Mouse (Mus musculus) frontal cortex, postnatal 36 days (tissue): ENCODE results near the gene Kdm1b.

ENCODE experiments used
- DNase-seq, 2 experiments: peaks; one replicate each; pipeline ENCODE4 v3.0.0; 2022; ENCODE audit warnings: low spot score in 2 of 2

The Kdm1b gene

DNA sequence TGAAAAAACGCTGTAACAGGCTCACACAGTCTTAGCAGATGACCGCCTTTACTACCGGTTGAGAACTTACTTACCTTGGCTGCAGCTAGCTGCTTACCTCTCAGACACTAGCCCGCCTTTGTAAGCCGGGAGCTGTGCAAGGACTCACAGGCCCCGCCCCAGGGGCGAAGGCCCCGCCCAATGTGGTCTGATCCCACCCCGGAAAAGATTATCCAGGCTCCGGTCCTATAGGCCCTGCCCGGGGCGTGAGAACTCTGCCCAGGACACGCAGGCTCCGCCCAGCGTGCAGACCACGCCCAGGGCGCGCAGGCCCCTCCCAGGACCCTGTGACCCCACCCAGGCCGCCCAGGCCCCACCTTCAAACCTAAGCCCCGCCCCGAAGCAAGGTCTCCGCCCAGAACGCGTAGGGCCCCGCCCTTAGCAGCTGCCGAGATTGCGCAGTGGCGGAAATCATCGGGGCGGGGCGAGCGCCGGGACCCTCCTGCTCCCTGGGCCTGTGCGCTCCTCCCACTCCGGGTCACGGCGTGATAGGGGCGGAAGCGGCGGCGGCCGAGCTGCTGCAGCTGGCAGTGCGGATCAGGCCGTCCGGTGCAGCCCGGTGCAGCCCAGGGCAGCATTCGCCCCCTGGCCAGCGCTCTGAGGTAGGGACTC, at the start of gene Kdm1b:
Gene Kdm1b (plus strand): TSS at position 470 of the 651 bp plus-strand sequence.
- peak; percentile 98 for DNase-seq

DNA sequence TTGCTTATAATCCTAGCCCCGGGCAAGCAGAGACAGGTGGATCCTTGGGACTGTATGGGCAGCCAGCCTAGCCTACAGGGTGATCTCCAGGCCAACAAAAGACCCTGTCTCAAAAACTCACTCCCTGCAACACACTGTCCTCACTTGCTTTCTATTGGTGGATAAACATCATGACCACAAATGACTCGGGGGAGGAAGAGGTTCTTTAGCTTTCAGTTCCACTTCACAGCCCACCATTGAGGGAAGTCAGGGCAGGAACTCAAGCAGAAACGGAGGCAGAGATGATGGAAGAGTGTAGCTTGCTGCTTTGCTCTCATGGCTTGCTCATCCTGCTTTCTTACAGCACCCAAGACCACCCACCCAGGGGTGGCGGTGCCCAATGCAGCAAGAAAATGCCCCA, 45.9 kb upstream of the Kdm1b start:
- no peak for DNase-seq

DNA sequence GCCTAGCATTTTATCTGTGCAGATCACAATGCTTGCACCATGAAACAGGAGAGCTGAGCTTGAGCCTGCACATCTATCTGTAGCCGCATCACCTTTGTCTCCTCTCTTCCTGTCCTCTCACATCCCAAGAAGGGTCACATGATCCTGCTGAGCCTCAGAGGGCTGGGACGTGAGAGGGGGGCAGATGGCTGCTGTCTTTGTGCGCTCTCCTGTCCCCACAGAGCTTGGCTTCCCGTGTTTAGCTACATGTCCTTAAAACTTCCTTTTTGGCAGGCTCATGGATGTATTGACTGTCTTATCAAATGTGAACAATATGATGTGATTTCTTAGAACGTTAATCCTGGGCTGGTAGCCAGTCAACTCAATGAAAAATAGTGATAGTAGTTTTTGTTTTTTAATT, 43.8 kb upstream of the Kdm1b start:
- DNase-seq: no peak

DNA sequence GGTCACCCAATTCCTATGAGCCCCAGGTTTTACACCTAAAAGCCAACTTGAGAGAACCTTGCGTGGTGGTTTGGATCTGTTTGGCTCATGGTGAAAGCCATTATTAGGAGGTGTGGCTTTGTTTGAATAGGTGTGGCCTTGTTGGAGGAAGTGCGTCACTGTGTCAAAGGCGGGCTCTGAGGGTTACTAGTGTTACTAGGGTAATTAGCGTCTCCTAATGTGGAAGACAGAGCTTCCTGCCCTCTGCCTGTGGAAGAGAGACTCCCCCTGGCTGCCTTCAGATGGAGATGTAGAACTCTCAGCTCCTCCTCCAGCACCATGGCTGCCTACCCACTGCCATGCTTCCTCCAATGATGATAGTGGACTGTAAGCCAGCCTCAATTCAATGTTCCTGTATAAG, 41.7 kb upstream of the Kdm1b start:
- no peak for DNase-seq

DNA sequence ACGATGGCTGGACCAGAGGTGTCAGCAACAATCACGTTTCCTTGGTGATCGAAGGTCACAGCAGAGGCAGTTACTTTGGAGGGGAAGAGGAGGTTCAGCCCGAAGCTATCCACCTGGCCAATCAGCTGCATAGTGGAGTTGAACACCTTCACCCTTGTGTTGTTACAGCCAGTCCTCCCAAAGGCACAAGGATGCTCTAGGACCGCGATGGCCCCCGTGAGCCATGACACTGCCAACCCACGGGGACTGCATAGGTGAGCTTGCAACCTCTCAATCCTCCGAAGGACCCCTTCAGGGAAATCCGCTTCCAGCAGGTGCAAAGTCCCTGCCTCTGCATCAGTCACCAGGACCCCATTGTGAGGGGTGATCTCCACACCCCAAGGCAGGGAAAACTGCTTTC, 29.6 kb upstream of the Kdm1b start:
- DNase-seq: no peak

DNA sequence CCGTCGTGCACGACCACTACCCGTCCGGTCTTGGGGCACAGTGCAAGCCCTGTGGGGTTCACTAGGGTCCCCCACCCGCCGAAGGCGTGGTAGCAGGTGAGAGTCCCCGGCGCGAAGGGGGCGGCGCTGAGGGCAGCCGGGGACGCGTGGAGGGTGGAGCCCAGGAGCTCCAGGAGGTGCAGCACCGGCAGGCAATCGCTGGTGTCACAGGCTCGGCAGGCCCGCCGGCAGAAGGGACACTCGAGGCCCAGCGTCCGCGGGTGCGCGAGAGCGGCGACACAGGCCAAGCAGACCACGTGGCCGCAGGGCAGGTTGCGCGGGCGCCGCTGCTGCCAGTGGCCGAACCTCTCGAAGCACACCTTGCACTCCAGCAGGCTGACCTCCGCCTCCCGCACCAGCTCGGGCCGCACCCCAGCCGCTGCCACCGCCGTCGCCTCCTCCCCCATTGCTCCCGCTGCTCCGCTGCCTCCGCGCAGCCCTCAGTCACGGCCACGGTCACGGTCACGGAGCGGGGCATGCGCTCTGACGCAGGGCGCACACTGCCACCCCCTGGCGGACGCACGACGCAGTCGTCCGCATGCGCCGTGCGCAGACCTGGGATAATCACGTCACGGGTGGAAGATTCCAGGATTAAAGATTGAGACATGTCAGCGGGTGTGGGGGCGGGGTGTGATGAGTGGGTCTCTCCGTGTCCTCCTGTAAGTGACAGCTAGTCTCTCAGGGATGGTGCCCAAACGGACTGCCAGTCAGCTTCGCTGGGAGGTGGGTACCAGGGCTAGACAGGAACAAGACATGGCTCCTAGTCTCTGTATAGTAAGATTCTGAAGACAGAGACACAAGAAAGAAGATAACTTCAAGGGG, 28.7 kb upstream of the Kdm1b start, which contains the start of gene Nhlrc1:
Gene Nhlrc1 (minus strand): TSS at position 517 of the 861 bp plus-strand sequence.
- DNase-seq: peak; percentile 78 to 86

DNA sequence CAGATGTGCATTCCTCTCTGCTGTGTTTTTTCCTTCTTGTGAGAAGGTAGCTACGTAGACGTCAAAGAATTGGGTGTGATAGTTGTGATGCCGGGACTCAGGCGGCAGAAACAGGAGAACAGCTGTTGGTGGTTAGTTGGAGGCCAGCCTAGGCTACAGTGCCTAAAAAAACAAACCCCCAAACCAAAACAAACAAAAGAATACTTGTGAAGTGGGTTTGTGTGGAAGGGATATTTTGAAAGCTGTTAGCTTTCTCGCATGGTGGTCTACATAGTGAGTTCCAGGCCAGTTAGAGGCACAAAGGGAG, 28.2 kb upstream of the Kdm1b start:
- DNase-seq: no peak

DNA sequence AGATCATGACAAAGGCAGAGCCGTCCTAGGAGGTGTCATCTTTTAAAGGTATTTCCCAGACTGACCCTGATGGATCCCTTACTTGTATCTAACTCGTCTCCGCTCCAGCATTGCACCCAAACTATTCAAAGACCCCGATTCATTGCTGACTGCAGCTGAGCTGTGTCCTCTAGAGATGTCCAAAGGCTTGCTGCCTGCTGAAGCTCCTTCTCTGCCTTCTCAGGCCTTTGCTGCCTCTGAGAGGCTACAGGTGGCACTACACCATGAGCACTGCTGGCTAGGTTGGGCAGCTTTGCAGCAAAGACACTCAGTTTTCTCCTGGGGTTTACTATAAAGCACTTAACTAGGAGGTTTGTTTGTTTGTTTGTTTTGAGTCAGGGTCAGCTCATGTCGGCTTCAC, 26.0 kb upstream of the Kdm1b start:
- peak; percentile 43 to 68 for DNase-seq

DNA sequence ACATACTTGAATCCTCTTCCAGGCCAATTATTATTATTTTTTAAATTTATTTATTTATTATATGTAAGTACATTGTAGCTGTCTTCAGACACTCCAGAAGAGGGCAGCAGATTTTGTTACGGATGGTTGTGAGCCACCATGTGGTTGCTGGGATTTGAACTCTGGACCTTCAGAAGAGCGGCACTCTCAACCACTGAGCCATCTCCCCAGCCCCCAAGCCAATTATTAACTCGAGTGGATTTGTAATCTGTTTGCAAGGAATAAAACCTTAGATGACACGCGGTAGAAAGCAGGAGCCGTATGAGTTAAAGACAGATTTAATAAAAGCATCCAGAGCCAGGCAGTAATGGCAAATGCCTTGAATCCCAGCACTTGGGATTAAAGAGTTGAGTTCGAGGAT, 23.5 kb upstream of the Kdm1b start:
- DNase-seq: no peak

DNA sequence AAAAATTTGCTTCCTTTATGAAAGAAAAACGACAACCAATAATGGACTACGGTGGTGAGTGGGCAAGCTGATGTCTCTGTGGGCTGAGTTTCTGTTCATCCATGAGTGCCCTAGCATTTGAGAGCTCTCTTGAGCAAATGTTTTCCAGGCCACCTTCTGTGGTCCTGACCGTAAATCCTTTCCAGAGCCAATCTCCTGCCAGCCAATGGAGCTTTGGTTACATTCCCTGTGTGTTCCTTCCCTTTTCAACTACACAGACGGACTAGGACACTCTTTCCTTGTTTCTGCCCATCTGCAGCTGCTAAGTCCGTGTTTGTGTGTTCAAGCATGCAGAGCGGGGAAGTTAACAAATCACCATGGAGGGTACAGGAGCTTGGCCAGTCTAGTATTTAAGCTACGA, 22.5 kb upstream of the Kdm1b start:
- DNase-seq: no peak

DNA sequence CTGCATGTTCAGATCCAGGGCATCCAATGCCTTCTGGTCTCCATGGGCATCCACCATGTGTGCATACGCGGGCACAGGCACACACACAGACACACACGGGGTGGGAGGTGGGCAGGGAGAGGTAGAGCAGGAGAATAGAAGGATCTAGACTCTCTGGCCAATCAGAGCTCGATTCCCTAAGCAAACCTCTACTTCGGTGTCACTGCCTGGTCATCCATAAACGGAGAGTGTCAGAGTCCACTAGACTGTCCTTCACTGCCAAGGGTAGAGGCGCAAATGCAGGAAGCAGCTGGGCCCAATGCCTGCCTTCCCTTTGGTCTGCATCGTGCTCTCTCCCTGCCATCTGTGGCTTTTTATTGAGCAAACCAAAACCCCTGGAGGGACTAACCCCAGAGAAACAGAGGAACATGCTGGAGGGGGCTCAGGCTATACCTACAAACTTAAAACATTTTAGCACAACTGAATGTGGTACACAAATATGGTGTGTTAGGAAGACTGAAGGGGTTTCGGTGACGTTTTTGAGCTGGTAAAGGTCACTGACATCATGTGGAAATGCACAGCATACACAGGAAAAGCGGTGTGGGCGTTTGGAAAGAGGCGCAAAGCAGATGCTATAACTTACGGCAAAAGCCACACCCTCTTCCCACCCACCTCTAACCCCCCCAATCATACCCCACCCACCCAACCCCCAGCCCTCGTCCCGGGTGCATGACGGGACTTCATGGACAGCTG, 12.8 kb upstream of the Kdm1b start:
- no peak for DNase-seq

DNA sequence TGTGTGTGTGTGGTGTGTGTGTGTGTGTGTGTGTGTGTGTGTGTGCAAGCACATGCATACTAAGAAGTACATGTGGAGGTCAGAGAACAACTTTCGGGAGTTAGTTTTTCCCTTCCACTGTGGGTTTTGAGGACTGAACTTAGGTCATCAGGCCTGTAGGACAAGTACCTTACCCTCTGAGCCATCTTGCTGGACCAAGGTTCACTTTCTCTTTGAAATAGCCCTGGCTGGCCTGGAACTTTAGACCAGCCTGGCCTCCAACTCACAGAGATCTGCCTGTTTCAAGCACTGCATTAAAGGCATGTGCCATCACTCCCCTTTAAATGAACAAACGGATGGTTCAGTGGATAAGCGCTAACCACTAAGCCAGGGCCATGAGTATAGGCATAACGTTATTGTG, 9.7 kb upstream of the Kdm1b start:
- no peak for DNase-seq

DNA sequence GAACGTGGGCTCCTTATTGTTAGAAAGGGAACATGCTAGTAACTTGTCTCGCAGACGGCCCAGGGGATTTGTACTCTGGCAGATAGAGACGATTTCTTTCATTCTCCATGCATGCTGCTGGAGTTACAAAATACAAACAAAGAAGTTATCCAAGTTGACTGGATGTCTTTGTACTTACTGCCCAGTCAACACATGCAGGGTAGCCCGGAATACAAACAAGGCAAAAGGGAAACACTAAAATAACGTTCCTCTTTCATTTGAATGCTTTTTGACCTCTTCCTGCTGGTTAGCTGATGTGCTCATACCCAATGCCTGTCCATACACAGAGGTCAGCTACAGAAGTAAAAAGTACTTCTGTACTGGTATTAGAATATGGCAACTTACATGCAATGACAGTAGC, 5.4 kb upstream of the Kdm1b start:
- no peak for DNase-seq

DNA sequence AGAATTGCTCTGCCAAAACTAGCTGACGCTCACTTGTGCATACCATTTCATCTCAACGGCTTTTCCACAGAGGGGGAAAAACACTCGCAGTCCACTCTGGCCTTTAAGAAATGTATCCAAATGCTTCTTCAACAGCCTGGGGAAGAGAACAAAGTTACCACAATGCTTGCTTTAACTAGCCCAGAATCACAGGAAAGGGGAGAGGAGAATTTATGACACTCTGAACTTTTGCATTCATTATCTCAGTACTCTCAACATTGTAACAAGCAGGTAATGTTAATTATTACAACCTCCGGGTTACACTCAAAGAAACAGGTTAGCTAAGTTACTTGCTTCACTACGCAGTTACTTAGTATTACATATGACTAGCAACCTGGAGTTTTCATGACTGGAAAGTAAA, 3.2 kb upstream of the Kdm1b start:
- DNase-seq: no peak

DNA sequence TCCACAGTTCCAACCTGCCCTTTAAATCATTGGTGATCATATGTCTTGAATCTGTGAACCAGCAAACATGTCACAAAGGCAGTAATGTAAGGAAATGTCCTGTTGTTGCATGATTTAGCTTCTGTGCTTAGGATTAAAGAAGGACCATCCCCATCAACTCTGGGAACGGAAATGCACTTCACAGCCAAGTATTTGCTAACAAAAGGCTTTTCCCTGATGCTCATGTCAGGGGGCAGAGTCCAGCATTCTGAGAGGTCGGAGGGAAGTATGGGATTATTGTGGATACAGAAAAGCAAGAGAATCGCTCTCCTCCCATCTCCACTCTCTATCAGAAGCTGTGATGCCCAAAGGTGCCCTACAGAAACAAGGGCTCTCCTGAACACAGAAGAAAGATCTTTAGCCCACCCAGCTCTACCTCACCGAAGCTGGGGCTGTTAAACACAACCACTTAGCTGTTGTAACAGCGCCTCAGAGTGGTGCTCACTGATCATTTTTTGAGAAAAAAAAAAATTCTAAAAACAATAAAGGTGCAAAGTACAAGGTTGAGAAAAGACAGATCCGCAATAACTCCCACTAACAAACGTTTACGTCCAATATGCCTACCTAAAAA, 1.2 kb upstream of the Kdm1b start:
- no peak for DNase-seq

DNA sequence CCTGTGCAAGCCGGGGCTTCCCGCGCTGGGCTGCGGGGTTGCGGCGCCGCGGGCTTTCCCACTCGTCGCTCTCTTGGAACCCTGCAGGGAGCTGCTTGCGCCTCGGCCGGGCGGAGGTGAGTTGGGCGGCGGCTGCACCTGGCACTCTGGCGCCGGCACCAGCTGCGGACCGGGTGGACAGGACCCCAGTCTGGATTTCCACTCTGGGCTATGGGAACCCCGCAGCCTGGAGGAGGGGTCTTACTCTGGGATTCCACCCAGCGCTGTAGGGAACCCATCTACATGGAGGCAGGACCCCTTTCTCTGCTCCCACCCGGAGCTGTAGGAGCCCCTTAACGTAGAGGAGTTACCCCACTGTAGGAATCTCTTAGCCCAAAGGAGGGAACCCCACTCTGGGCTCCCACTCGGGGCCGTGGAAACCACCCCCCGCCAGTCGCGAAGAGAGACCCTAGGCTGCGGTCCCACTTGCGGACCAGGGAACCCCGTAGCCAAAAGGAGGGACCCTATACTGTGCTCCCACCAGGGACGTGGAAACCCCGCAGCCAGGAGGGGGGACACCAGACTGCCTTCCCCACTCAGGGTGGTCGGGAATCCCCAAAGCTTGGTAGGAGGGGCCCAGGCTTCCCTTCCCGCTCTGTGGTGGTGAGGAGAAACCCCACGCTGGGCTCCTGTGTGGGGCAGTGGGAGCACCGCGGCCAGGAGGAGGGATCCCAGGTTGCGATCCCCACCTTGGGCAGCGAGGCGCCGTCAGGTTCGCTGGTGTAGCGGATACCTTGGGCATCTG, 726 bp downstream of the Kdm1b start:
- DNase-seq: no peak

DNA sequence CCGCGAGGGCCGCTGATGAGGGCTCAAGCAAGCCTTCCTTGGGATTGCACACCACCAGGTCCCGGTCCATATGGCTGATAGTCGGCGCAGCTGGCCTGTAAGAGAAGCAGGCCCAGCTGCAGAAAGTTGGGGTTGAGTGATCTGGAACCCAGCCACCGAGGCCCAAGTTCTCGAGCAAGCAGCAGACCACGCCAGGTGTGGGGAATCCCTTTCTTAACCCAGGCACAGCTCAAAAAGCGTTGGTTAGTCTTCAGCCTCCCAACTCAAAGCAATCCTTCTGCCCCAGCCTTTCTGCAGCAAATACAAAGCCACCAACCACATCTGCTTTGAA, 1.3 kb downstream of the Kdm1b start, which contains the start of gene Tpmt:
Gene Tpmt (minus strand): TSS at position 121 of the 331 bp plus-strand sequence.
- peak in 1 of 2 experiments; percentile 5 for DNase-seq

DNA sequence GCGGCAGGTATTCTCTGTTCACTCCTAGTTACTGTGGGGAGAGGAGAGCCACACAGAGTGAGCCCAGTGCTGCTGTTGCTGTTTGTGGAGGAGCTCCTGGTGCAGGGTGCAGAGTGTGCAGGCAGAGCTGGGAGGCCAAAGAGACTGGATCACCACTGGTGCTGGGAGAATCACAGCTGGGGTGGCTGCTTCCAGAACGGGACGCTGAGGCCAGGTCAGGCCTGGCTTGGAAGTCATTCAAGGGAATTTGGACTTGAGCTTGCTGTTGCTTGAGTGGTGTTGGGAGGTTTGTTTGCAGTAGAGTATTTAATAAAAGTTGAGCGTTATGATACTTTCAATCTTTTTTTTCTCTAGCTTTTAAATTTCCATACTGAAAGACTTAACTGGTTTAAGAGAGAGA, 4.7 kb downstream of the Kdm1b start:
- no peak for DNase-seq

DNA sequence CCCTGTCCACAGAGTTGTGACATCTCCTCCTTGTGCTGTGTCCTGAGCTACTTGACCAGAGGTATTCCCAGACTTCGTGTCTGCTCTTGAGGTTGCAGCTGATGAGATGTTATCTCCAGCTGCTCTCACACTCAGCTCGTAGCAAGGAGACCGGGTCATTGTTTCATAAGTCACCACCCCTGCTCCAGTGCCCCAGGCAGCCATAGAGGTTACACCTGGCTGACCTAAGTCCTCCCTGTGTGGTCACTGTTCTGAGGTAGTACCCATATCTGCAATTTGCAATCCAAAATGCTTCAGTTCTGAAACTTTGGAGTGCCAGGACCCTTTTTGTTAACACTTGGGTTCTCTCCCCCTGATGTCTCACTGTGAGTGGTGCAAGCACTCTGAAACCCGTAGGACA, 6.7 kb downstream of the Kdm1b start:
- no peak for DNase-seq

DNA sequence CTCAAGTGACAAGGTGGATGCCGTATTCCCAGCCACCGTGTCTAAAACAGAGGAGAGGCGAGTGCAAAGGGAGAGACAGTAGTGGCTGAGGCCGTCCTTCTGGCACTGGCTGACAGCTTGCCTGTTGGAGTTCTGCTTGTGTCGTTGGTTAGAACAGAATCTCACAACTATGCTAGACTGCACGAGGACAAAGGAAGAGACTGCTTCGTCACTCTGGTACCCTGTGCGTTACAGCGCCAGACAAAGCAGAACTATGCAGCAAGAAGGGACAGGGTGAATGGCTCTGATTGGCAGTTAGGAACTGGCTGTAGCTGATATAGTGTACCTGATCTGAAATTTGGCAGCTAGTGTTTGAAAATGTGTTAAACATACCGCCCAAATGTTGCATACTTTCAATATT, 10.7 kb downstream of the Kdm1b start:
- DNase-seq: no peak

DNA sequence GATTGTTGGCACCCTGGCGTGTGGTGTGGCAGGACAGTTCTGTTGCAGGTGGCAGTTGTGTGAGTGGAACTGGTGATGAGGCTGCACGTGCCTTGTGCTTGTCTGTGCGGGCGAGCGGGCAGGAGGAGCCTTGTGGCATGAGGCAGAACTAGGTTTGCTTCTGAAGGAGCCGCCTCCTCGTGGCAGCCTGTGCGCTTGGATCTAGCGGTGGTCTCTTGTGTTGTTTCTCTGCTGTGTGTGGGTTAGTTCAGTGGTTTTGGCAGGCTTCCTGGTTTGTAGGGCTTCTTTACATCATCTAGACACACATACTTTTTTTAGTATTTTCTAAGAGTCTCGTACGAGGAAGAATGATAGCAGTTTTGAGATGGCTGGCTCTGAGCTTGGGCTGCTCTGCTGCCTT, 12.8 kb downstream of the Kdm1b start:
- DNase-seq: peak; percentile 58 to 74

DNA sequence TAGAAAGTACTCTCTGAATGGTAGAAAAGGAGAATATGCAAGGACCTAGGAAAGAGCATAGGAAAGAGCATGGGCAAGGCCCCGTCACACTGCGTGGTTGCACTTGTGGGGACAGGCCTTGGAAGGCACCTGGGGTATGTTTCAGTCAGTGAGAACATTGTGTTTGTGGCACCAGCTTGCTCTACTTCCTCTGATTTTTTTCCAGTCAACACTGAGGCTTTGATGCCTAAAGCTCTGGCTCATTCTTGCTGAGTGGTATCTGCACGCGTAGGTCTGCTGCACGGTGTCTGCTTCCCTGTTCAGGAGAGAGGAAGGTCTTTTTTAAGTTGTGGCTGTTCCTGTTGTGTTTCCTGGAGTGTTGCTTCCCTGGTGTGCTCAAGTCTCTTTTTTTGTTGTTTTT, 13.5 kb downstream of the Kdm1b start:
- no peak for DNase-seq
